Mouse (Mus musculus) monocyte, adult 5-6 weeks (primary cell): ENCODE results near the gene Lrch4. TPM values are rescaled to one million over a fixed set of nuclear protein-coding genes. Genes with fewer than 3 reads are reported as not detected.

Experiments
- ATAC-seq: fragments of 153-309, 156-312 bp; replicated peaks from 2 replicates; pipeline ENCODE4 v1.8.0; 2017; ENCODE audit warnings: mild to moderate bottlenecking; ENCODE audit not compliant: low TSS enrichment, insufficient number of reproducible peaks, severe bottlenecking, poor library complexity, low FRiP score
- total RNA-seq: library from RNA; stranded (forward); fragments of 200-1000, 200-491, 200-594 nt; gene quantifications from 3 replicates; pipeline ENCODE4 v1.2.3, GENCODE M21; 2017

The Lrch4 gene
- total RNA-seq, 1 experiment from 2014 or later = 86.0 TPM

- 0 out of 2 replicates have a peak, but pooled peaks have one; percentile 12 for ATAC-seq
Measured at GRCm38 (mm10) chr5:137645091-137645651, 16.2 kb downstream of the Lrch4 start.

DNA sequence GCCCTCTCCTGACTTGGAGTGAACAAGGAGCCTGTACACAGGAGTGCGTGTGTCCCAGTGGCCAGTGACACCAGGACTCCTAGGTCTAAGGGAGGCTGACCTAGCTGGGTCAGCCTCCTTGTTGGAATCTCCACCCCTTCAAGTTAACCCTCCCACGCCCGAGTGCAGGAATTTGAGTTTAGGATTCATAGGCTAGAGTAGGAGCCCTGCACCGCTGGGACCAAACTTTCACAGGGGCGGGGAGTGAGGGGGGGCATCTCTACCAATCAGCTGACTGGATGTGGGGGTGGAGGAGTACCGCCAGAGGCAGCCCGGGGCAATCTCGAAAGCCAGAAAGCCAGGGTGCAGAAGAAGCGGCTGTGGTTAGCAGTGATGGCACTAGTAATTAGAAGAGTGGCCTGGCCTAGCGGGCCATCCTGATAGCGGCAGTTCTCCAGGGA lies 16.8 kb downstream of the Lrch4 start, which contains the start of gene Irs3:
Gene Irs3 (minus strand): TSS at position 63 of the 440 bp plus-strand sequence.
- no peak for ATAC-seq

DNA sequence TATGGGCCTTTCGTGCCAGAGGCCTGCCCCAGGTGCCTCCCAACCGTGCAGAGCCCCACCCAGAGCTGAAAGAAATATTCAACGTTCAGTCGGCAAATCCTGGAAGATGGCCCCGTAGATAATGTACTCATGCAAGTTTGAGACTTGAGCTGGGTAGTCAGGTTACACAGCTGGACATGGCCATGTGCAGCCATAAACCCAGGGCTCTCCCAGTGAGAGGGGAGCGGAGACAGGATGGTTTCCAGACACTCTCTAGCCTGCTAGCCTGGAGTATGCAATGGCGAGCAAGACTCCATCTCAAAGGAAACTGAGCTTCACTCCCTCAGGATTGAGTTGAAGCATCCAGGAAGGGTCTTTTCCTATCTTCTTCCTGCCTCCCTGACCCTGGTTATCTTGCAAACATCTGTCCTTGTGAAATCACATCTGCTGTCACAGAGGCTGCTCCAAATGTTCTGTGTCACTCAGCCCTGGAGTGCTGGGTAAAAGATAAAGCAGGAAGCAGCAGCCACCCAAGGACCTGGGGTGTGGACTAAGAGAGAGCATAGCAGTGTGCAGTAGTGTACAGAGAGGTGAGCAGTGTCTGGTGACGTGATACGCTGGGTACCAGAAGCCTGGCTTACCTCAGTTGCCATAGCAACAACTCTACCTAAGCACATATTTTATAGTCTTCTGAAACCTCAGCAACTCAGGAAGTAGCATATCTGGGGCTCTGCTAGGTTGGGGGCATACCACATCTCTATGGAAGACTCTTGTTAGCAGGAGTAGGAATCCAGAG lies 19.1 kb downstream of the Lrch4 start:
- ATAC-seq = no peak

- no peak for ATAC-seq
Measured at GRCm38 (mm10) chr5:137649251-137649650, 20.3 kb downstream of the Lrch4 start.

DNA sequence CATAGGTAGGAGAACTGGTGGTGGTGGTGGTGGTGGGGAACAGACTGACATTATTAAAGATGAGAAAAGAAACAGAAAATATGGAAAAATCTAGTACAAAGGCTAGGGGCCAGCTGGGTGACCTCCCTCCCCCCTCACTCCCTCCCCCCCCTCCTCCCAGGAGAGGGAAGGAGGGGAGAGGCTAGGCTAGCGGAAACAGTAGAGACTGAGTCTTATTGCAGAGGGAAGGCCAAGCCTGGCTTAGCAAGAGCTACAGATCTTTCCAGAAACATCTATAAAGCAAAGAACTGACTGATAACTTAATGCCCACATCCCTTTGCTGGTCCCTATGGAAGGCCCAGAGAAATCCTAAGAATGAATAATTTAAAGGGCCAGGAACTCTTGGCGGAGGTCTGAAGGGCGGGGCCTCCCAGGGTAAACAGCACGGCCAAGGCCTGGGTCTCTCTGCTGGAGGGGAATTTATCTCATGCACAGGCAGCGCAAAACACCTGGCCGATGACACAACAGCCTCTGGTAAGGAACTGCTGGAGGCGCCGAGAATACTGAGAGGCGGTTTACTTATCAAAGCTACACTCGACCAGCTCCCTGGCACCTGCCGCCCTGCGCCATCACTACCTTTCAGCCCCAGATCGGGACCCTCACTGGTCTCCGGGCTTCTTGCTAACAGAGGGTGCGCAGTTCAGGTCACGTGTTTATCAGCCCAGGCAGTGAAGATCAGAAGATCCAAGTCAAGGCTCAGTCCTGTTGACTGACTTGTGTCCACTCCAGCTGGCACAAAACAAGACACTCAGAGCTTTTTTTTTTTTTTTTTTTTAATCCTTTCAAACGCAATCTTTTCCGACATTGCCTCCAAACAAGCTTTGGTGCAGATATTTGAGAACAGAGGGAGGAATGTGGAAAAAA lies 21.0 kb downstream of the Lrch4 start:
- no peak for ATAC-seq

- peak; percentile 56; the same call in 1 of the 2 replicates for ATAC-seq
Measured at GRCm38 (mm10) chr5:137652474-137652873, 23.6 kb downstream of the Lrch4 start.

GRCm38 (mm10) chr5:137653366-137653765 lies 24.4 kb downstream of the Lrch4 start:
- no peak for ATAC-seq

GRCm38 (mm10) chr5:137654746-137655145 lies 25.8 kb downstream of the Lrch4 start:
- ATAC-seq = no peak

GRCm38 (mm10) chr5:137656977-137657376 lies 28.1 kb downstream of the Lrch4 start:
- peak; percentile 67 for ATAC-seq

DNA sequence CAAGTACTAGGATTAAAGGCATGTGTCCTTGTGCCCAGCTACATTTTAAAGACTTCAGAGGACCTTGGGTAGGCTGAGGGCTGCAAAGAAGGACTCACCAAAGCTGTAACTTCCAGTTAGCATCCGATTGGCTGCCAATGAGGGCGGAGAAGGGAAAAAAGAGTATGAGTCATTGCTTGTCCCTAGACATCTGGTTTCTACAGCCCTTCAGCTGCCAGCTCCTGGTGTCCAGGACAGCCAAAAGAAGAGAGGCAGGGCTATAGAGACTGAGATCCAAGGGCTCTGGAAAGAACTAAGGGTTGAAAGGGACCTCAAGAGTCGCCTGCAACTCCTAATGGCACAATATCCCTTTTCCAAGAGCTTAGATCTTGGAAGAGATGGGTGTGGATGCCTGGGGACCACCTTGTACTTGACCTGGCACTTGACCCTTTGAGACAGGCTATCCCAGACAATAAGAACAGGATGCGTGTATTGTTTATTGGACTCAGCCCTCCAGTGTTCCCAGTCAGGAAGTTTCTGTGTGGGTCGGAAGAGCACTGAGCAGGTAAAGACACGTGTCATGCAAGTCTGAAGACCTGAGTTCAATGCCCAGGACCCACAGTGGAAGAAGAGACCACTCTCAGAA lies 31.3 kb downstream of the Lrch4 start:
- ATAC-seq = no peak

GRCm38 (mm10) chr5:137663057-137663456 lies 34.1 kb downstream of the Lrch4 start:
- ATAC-seq = no peak

GRCm38 (mm10) chr5:137668971-137669370 lies 40.0 kb downstream of the Lrch4 start:
- no peak for ATAC-seq

GRCm38 (mm10) chr5:137670240-137670639 lies 41.3 kb downstream of the Lrch4 start:
- ATAC-seq = no peak

DNA sequence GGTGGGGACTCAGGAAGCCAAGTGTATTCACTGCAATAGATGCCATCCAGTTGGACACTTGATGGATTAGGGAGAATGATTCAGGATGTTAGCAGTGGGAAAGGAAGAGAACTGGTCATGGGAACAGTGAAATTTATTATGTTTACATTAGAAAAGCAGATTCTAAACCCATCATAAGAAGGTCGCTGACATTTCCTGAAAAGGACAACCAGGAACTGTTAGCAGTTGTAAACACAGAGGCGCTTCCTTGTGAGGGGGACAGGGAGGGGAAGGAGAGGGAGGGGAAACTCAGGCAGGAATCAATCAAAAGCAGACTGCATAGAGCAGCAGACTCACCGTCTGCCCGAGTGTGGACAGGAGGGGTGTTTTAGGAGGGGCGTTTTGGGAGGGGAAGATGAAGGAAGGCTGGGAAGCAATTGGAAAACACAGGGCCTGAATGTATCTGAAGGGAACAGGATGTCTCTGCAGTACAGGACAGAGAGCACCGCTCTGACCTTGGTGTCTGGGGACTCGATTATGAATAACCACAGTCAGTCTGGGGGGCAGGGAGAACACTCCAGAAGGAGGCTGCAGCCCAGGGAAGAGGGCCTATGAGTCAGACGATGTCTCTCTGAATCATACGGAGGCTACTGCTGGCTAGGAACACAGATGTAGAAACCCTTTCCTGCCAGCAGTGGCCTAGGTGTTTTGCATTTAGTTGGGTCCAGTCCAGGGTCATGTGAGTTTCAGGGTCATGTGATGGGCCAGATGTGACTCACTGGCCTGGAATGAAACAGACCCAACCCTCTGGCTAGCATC lies 42.7 kb downstream of the Lrch4 start:
- peak; percentile 50; the same call in 1 of the 2 replicates for ATAC-seq

- ATAC-seq = no peak
Measured at GRCm38 (mm10) chr5:137672361-137672760, 43.4 kb downstream of the Lrch4 start.

DNA sequence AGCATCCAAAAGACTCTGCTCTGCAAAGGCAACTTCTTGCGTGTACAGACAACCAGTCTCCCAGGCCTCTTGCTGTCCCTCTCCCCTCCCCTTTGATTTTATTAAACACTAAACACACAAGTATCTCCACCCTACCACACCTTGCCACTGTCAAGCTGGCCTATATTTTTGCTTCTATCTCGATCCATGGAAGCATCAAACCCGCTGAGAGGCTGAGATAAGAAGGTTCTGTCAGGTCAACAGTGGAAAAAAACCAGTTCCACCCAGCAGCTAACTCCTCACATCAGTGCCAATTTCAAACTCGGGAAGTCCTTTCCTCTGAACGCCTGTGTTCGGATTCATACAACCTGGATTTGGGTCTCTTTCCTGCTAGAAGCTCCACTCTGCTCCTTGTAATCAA lies 44.1 kb downstream of the Lrch4 start:
- no peak for ATAC-seq

DNA sequence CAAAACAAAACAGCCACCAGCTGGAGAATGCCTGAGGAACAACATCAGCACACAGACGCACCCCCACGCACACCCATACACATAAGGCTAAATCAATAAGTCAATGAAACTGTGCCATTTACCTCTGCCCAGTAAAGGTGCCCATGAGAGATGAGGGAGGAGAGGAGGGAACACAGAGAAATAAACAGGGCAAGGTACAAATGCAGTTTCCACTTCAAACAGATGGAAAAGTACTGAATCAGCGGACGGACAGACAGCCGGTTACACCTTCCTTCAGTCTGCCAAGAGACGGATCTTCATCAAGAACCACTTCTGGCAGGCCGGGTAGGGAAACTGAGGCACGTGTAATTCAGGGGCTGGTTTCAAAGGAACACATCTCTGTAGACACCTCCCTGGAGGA lies 45.9 kb downstream of the Lrch4 start:
- no peak for ATAC-seq

- ATAC-seq = no peak
Measured at GRCm38 (mm10) chr5:137677859-137678258, 48.9 kb downstream of the Lrch4 start.
